Mouse (Mus musculus): Measurements from ENCODE around the gene Lhfp. TPM values are rescaled to one million over a fixed set of nuclear protein-coding genes. Genes with fewer than 3 reads are reported as not detected.

Gene Lhfp
- polyA plus RNA-seq, 2 experiments, result 2.6 to 2.7 TPM

DNA sequence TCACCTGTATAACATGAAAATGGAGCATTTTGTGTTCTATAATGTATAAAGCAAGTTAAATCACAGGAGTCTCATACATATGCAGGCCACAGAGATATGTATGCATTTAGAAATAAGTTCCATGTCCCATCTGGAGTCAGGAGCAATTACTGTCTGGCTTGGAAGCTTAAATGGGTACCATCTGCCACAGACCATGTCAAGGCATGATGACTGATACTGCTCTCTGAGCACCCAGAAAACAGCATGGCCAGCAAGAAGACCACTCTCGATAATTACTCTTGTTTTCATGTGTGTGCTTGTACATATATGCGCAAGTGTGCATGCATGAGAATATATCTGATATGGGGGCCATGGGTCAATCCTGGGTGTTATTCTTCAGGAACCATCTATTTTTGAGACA, 269.3 kb downstream of the Lhfp start:
- no peak overlapping the region for H3K9ac ChIP-seq (replicated peaks)
- no peaks in the 10 kb centered on the region for H3K27me3 ChIP-seq (ENCODE audit: control insufficient read depth, insufficient read depth, low read length)
- ATAC-seq (ENCODE audit: insufficient read depth) (no peak), DNase-seq (ENCODE audit: low read depth in 3 of 3, low spot score in 3 of 3) (no peak)
- no peak for TF ChIP-seq CTCF (IDR thresholded peaks at IDR 0.05; ENCODE audit: low read depth)
- TF ChIP-seq EP300 (IDR thresholded peaks at IDR 0.05; ENCODE audit: low read depth), result no peak
- no peak overlapping the region for H3K4me3 ChIP-seq (ENCODE audit: insufficient read depth in 1 of 2, low read depth in 2 of 2, low read length in 2 of 2)
- H3K9me3 ChIP-seq (ENCODE audit: control insufficient read depth, low read length), result no peaks in the 10 kb centered on the region
- no peak overlapping the region for H3K4me2 ChIP-seq (ENCODE audit: low read depth)
- H3K27ac ChIP-seq, result no peak overlapping the region
- H3K36me3 ChIP-seq (replicated peaks; ENCODE audit: control insufficient read depth, insufficient read depth, low read depth), result no peaks in the 10 kb centered on the region
- WGBS (ENCODE audit: insufficient replicate concordance), result 79% methylated on average over 2 of the region's 2 CpGs
- no peaks in the 10 kb centered on the region for H3K4me1 ChIP-seq (replicated peaks; ENCODE audit: control insufficient read depth in 2 of 2, insufficient read depth in 2 of 2, low read length in 1 of 2)

Other genes starting within 250 kb of the Lhfp start
- gene Cog6, start 24.3 kb upstream of the Lhfp start, polyA plus RNA-seq (2012; rRNA removed), result 6.5 and 7.3 TPM in 2 replicates
- gene Cog6, start 24.3 kb upstream of the Lhfp start, polyA plus RNA-seq (2014; fragmentation: Nextera tagmentation; extraction: Ambion mirVana), result 14.4 and 15.5 TPM in 2 replicates